Mouse (Mus musculus): ENCODE data around the gene Nhlrc2. TPM values are rescaled to one million over a fixed set of nuclear protein-coding genes. Genes with fewer than 3 reads are reported as not detected.

Nhlrc2 gene
- polyA plus RNA-seq, 1 experiment from 2014 or later: 9.6 TPM

GRCm38 (mm10) chr19:56544681-56545388, 3.2 kb upstream of the Nhlrc2 start:
- Histone ChIP-seq H3K4me3 (no peak overlapping the region), H3K9me3 (no peaks in the 10 kb centered on the region), H3K27me3 (replicated peaks) (no peaks in the 10 kb centered on the region), H3K4me2 (no peak overlapping the region), H3K9ac (no peak overlapping the region), H3K36me3 (replicated peaks) (0 out of 2 replicates have a peak, but pooled peaks cover 4% of the 10 kb centered on the region), H3K27ac (no peak overlapping the region), H3K4me1 (peaks cover 11% of the 10 kb centered on the region)
- WGBS: 93% methylated on average over 13 of the region's 13 CpGs
- ATAC-seq (replicated peaks): no peak

- no peak for ATAC-seq (replicated peaks)
- Histone ChIP-seq H3K4me3 (no peak overlapping the region), H3K4me2 (no peak overlapping the region), H3K9ac (no peak overlapping the region), H3K27me3 (replicated peaks) (no peaks in the 10 kb centered on the region), H3K27ac (no peak overlapping the region), H3K9me3 (no peaks in the 10 kb centered on the region), H3K36me3 (replicated peaks) (0 out of 2 replicates have a peak, but pooled peaks cover 4% of the 10 kb centered on the region), H3K4me1 (peaks cover 20% of the 10 kb centered on the region)
Measured at GRCm38 (mm10) chr19:56546031-56546430, 2.0 kb upstream of the Nhlrc2 start.

DNA sequence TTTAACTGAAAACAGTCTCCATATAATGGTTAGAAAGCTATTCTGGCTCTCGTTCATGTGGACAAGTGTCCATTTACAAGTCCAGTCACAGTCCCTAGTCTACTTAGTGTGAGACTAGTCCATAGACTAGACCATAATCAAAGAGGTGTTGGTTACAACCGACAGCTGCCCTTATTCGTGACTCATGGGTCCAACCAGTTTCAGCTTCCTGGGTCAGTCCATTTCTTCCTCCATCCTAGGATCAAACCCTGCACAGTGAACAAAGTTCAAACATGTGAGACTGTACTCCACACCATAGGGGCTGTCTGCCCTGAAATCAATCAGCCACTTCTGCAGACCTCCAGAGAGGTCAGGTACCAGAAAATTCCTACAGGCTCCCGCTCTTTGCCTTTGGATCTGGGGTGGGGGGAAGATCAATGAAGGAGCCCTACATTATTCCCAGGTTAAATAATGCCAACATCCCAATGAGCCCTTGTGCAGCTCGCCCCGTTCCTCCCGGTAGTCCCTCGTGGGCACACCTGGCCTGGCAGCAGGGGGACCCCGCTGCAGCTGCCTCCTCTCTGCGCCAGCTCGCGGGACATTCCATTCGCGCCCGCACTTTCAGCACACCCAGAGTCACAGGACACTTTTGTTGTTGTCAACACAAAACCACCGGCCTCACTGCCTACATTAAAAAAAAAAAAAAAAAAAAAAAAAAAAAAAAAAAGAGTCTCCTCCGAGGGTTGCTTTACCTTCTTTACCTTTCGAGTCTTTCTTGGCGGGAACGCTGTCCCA, 418 bp upstream of the Nhlrc2 start, which contains the start of gene Dclre1a:
Gene Dclre1a, minus strand, starts transcription at position 767 of the 774 bp plus-strand sequence.
- H3K4me3 ChIP-seq: peak within 1 kb of the TSS; percentile 80
- peak within 1 kb of the TSS; percentile 94 for H3K27ac ChIP-seq
- peaks cover 8% of the 10 kb centered on the region; the same call in 1 of the 2 replicates for H3K36me3 ChIP-seq (replicated peaks)
- no peaks in the 10 kb centered on the region for H3K9me3 ChIP-seq
- peak within 1 kb of the TSS; percentile 73 for H3K9ac ChIP-seq
- no peaks in the 10 kb centered on the region for H3K27me3 ChIP-seq (replicated peaks)
- peak; percentile 86 for ATAC-seq (replicated peaks)
- peak within 1 kb of the TSS; percentile 58 for H3K4me2 ChIP-seq
- 11% methylated on average over 20 of the region's 20 CpGs for WGBS
- peaks cover 20% of the 10 kb centered on the region for H3K4me1 ChIP-seq

- WGBS: 25% methylated on average over 18 of the region's 18 CpGs
- H3K36me3 ChIP-seq (replicated peaks): peaks cover 15% of the 10 kb centered on the region
- ATAC-seq (replicated peaks): peak; percentile 66; the same call in 1 of the 2 replicates
- no peaks in the 10 kb centered on the region for H3K27me3 ChIP-seq (replicated peaks)
- peak overlapping the region; percentile 94 for H3K27ac ChIP-seq
- peak overlapping the region; percentile 58 for H3K4me2 ChIP-seq
- peak overlapping the region; percentile 73 for H3K9ac ChIP-seq
- H3K9me3 ChIP-seq: no peaks in the 10 kb centered on the region
- peak overlapping the region; percentile 80 for H3K4me3 ChIP-seq
- peaks cover 20% of the 10 kb centered on the region for H3K4me1 ChIP-seq
Measured at GRCm38 (mm10) chr19:56549033-56549680, 1.1 kb downstream of the Nhlrc2 start.

DNA sequence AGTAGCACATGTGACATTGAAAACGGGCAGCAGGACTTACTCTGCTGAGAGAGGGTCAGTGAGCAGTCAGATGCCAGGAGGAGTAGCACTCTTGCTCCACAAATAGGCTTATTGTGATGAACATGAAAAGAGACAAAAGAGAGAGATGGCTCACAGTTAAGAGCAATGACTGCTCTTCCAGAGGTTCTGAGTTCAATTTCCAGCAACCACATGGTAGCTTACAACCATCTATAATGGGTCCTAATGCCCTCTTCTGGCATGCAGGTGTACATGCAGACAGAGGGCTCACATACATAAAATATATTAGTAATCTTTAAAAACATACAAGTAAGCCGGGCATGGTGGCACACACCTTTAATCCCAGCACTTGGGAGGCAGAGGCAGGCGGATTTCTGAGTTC, 5.1 kb downstream of the Nhlrc2 start:
- WGBS: 96% methylated on average over 3 of the region's 3 CpGs
- H3K9me3 ChIP-seq: no peaks in the 10 kb centered on the region
- ATAC-seq (replicated peaks): no peak
- no peak overlapping the region for H3K4me2 ChIP-seq
- H3K27ac ChIP-seq: no peak overlapping the region
- no peaks in the 10 kb centered on the region for H3K27me3 ChIP-seq (replicated peaks)
- H3K4me3 ChIP-seq: no peak overlapping the region
- H3K9ac ChIP-seq: no peak overlapping the region
- H3K4me1 ChIP-seq: peaks cover 17% of the 10 kb centered on the region
- peaks cover 24% of the 10 kb centered on the region for H3K36me3 ChIP-seq (replicated peaks)

DNA sequence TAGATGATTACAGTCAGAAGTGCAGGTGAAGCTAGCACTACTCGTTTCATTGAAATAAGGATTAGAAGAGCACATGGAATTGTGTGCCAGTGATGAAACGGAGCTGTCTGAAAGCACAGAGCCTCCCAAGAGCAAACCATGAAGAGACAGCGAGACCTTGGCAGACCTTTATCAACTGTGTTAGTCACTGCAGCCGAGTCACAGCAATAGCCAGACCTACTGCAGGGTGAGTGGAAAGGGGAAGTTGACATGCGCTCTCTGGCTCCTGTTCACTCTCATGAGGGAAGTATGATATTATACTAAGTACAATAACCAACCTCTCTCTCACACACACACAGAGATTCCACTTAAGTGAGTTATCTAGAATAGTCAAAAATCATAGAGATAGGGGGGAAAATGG, 7.9 kb downstream of the Nhlrc2 start:
- no peak overlapping the region for H3K4me3 ChIP-seq
- H3K9me3 ChIP-seq: no peaks in the 10 kb centered on the region
- WGBS: 82% methylated on average over 5 of the region's 5 CpGs
- H3K27me3 ChIP-seq (replicated peaks): no peaks in the 10 kb centered on the region
- no peak overlapping the region for H3K4me2 ChIP-seq
- H3K4me1 ChIP-seq: peaks cover under 1% of the 10 kb centered on the region; the same call in 1 of the 2 replicates
- H3K9ac ChIP-seq: no peak overlapping the region
- no peak for ATAC-seq (replicated peaks)
- H3K36me3 ChIP-seq (replicated peaks): peaks cover 25% of the 10 kb centered on the region
- no peak overlapping the region for H3K27ac ChIP-seq

- Histone ChIP-seq H3K9me3 (no peaks in the 10 kb centered on the region), H3K4me2 (no peak overlapping the region), H3K9ac (no peak overlapping the region), H3K27ac (no peak overlapping the region), H3K4me3 (no peak overlapping the region), H3K4me1 (no peaks in the 10 kb centered on the region), H3K27me3 (replicated peaks) (no peaks in the 10 kb centered on the region), H3K36me3 (replicated peaks) (0 out of 2 replicates have a peak, but pooled peaks cover 3% of the 10 kb centered on the region)
- ATAC-seq (replicated peaks): no peak
- WGBS: 89% methylated on average over 9 of the region's 9 CpGs
Measured at GRCm38 (mm10) chr19:56562433-56563138, 14.5 kb downstream of the Nhlrc2 start.

DNA sequence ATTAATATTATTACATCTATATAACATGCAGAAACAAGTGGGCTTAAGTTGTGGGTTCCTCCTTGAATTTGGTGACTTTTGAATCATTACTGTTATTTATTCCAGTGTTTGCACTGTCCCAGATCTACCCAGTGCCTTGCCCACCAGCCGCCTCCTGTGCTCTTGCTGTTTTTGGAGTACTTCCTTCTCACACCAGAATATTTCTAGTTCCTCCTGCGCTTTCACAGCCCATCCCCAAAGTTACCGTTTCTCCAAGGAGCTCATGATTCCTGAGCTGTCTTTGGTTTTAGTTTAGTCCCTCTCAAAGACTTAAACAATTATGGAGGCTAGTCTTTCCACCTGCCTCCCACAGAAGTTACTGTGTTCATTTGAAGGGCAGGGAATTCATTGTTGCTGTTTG, 15.4 kb downstream of the Nhlrc2 start:
- Histone ChIP-seq H3K4me3 (no peak overlapping the region), H3K27ac (no peak overlapping the region), H3K27me3 (replicated peaks) (no peaks in the 10 kb centered on the region), H3K4me2 (no peak overlapping the region), H3K9me3 (no peaks in the 10 kb centered on the region), H3K36me3 (replicated peaks) (no peaks in the 10 kb centered on the region), H3K9ac (no peak overlapping the region), H3K4me1 (no peaks in the 10 kb centered on the region)
- no peak for ATAC-seq (replicated peaks)
- 95% methylated on average over 3 of the region's 3 CpGs for WGBS

DNA sequence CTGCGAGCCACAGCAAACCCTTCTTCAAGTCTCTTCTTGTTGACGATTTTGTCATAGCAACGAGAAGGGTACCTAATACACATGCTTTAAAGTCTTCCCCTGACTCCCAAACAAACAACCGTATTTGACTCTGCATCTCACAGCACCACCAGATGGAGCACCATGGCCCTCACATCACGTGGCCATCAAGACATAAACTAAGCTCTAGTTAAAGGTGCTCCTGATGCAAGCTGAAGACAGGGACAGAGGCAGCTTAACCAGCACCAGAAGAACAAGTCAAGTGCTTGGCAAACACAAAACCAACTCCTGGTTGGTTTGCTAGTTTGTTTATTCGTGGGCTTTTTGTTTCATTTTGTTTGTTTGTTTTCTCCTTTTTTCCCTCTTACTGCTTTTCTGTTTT, 17.3 kb downstream of the Nhlrc2 start:
- Histone ChIP-seq H3K27me3 (replicated peaks) (no peaks in the 10 kb centered on the region), H3K4me3 (no peak overlapping the region), H3K4me1 (no peaks in the 10 kb centered on the region), H3K27ac (no peak overlapping the region), H3K4me2 (no peak overlapping the region), H3K9ac (no peak overlapping the region), H3K36me3 (replicated peaks) (no peaks in the 10 kb centered on the region), H3K9me3 (no peaks in the 10 kb centered on the region)
- no peak for ATAC-seq (replicated peaks)
- 66% methylated on average over 6 of the region's 6 CpGs for WGBS

DNA sequence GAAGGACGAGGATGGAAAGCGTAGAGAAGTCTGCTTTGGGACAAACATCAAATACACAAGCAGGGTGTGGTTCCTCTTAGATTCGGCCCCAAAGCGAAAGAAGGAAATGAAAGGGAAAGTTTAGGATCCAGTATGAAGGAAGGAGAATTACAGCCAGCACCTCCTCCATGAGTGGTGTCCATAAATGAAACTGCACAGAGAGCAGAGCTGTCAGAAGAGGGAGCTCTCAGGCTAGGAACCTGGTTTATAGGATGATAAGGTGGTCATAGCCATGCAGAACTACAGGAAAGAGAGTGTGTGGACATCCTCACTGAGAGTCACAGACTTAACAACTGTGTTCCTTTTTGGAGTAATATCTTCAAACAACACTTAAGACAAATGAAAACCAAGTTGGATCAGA, 18.0 kb downstream of the Nhlrc2 start:
- no peak overlapping the region for H3K9ac ChIP-seq
- no peak overlapping the region for H3K27ac ChIP-seq
- ATAC-seq (replicated peaks): no peak
- H3K27me3 ChIP-seq (replicated peaks): no peaks in the 10 kb centered on the region
- WGBS: 93% methylated on average over 4 of the region's 4 CpGs
- H3K4me3 ChIP-seq: no peak overlapping the region
- no peak overlapping the region for H3K4me2 ChIP-seq
- H3K4me1 ChIP-seq: no peaks in the 10 kb centered on the region
- no peaks in the 10 kb centered on the region for H3K36me3 ChIP-seq (replicated peaks)
- H3K9me3 ChIP-seq: no peaks in the 10 kb centered on the region

GRCm38 (mm10) chr19:56566940-56567339, 18.9 kb downstream of the Nhlrc2 start:
- Histone ChIP-seq H3K4me3 (no peak overlapping the region), H3K4me1 (no peaks in the 10 kb centered on the region), H3K27ac (no peak overlapping the region), H3K27me3 (replicated peaks) (no peaks in the 10 kb centered on the region), H3K4me2 (no peak overlapping the region), H3K9me3 (no peaks in the 10 kb centered on the region), H3K9ac (no peak overlapping the region), H3K36me3 (replicated peaks) (no peaks in the 10 kb centered on the region)
- ATAC-seq (replicated peaks): no peak
- WGBS: 72% methylated on average over 6 of the region's 6 CpGs

- no peaks in the 10 kb centered on the region for H3K4me1 ChIP-seq
- no peaks in the 10 kb centered on the region for H3K27me3 ChIP-seq (replicated peaks)
- H3K9ac ChIP-seq: no peak overlapping the region
- H3K4me3 ChIP-seq: no peak overlapping the region
- no peaks in the 10 kb centered on the region for H3K36me3 ChIP-seq (replicated peaks)
- H3K27ac ChIP-seq: no peak overlapping the region
- H3K9me3 ChIP-seq: no peaks in the 10 kb centered on the region
- no peak overlapping the region for H3K4me2 ChIP-seq
- no peak for ATAC-seq (replicated peaks)
- WGBS: 92% methylated on average over 8 of the region's 8 CpGs
Measured at GRCm38 (mm10) chr19:56570781-56571180, 22.7 kb downstream of the Nhlrc2 start.

Measured in midbrain, embryonic 15.5 days (tissue).